Mouse (Mus musculus) heart, postnatal 25 days (tissue): Measurements from ENCODE around the gene Zbtb24. TPM values are rescaled to one million over a fixed set of nuclear protein-coding genes. Genes with fewer than 3 reads are reported as not detected.
A peak's percentile ranks its signal among the peaks of the same experiment; 100 is the strongest.
"Not testable (repeated sequence)": the region's sequence is repeated elsewhere in the genome, so short reads cannot be mapped to it uniquely, and the experiment has no call there.

Experiments used
- DNase-seq: peaks from one replicate; pipeline ENCODE4 v3.0.0; 2022; ENCODE audit warnings: low spot score
- intact Hi-C: fragments of 180-260 bp; cut with DNase I; formaldehyde crosslinking; loops from one replicate; pipeline ENCODE4 v1.15.1; 2025
- total RNA-seq, 2 experiments: library from RNA; stranded (reverse); gene quantifications; 2 replicates each; pipeline ENCODE4 v1.2.3; 2021

Zbtb24 gene
- 1 to 10 TPM; 7.2 to 8.2 TPM for total RNA-seq

DNA sequence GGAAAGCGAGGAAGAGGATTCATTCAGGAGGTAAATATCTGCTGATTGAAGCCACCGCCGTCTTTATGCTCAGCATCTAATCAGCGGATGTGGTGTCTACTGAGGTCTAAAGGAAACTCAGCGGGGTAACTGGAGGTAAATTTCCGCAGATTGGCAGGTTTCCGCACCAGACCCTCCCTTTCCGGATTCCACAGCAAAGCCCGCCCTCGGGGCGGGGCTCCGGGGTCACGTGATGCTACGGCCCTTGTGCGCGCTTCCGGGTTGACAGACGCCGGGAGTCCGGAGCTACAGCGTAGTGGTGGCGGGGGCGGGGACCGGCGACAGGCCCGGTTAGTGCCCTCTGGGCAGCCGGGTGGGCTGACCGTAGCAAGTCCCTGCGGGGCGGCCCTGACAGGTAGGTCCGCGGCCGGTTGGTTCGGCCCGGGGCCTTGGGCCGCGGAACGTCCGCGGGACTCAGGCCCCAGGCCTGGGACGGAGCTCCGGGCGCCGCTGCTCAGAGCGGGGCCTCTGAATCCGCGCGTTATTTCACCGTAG is at the start of gene Zbtb24:
TSS of gene Zbtb24 (plus strand) at position 247 of the 534 bp plus-strand sequence.
- intact Hi-C loops: no loop called here
- peak; percentile 89 for DNase-seq

DNA sequence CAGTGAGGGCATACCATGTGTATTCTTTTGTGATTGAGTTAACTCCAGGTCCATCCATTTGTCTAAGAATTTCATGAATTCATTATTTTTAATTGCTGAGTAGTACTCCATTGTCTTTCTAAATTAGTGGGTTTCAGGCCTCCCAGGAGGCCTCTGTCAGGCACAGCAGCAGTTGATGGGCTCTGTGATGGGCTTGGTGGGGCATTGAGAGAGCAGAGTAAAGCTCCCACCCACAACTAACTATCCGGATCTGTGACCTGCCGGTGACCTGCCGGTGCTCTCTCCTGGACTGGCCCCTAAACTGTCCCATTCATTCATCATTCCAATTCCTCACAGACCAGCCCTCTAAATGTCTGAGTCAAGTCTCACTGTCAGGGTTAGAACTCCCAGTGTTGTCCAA is 49.1 kb upstream of the Zbtb24 start:
- intact Hi-C loops: loop anchor here (10.0 kb wide), 1 partner anchor 396 kb away; no protein-coding TSS in a partner anchor
- no peak for DNase-seq

DNA sequence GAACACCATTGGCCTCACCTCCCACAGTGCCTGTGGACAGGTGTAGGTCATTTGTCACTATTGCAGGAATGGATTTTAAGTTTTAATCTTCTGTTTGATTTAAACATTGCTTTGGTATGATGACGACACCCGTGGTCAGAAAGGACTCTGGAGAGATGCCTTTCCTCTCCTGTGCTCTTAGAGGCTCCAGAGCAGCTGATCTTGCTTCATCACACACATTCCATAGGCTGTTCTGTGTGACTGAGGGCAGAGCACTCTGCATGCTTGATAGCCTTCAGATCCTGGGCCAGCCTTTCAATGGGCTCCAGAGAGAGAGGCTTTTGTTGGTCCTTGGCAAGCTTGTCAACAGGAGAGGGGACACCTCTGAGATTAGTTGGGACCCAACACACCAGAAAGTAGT is 46.8 kb upstream of the Zbtb24 start:
- intact Hi-C loops: loop anchor here (10.0 kb wide), 1 partner anchor 399 kb away; no protein-coding TSS in a partner anchor
- DNase-seq: no peak

DNA sequence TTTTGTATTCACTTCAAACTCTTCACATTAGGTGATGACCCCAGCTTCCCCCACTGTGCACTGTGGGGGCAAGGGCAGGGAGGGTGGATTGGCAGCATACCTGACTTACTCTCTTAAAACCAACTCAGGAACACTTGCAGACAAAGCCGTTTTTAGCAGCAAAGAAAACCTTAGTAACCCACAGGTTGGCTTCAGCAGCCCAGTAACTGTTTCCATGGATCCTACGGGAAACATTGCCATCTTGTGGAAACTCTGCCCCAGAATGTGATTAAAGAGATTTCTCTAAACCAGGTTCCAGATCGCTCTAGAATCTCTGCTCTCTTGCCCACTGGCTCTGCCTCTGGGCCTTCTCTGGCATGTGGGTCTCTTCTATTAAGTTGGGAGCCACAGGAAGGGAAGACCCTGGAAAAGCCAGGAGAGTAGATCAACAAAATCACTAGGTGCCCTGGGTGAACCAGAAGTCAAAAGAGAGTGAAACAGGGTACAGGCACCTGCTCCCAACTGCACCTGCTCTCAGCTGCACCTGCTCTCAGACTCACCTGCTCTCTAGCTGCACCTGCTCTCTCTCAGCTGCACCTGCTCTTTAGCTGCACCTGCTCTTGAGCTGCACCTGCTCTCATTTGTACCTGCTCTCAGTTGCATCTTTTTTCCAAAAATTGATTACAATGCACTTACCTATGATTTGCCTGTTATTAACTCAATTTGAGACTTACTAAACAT is 46.1 kb upstream of the Zbtb24 start:
- DNase-seq: no peak
- intact Hi-C loops: loop anchor here (10.0 kb wide), 1 partner anchor 399 kb away; no protein-coding TSS in a partner anchor

DNA sequence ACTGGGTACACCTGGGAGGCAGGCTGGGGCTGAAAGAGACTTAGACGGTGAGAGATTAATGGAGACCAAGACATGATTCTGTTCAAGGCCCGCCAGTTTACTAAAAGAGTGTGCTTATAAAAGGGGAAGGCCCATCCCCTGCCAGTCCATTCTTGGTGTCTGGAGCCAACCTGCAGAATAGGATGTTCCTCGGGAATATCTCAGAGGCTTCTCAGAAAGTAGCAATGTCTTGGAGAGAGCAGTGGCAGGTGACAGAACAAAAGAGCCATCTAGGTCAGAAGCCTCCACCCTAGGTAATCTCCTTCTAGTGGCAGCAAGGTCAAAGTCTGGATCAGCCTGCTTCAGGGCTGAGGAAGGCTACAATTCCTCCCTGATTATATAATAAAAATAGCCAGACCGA is 40.0 kb upstream of the Zbtb24 start:
- intact Hi-C loops, DNase-seq: not testable (repeated sequence)

DNA sequence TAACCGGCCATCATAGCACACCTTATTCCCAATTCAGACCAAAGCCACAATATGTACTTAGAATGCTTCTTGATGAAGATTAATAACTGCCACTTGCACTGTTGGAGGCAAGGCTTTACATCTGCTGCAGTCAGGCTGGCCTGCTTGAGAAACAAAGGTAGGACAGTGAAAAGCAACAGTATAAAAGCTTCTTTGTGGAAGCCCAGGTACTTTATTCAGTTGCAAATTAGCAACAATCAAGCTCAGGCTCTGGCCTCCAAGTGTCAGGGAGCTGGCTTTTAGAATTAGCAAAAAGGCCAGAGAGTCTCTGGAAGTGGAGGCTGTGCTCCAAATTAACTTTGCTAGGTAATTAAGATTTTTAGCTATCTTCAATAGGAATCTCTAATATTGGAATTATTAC is 39.4 kb upstream of the Zbtb24 start:
- intact Hi-C loops: not testable (repeated sequence)

DNA sequence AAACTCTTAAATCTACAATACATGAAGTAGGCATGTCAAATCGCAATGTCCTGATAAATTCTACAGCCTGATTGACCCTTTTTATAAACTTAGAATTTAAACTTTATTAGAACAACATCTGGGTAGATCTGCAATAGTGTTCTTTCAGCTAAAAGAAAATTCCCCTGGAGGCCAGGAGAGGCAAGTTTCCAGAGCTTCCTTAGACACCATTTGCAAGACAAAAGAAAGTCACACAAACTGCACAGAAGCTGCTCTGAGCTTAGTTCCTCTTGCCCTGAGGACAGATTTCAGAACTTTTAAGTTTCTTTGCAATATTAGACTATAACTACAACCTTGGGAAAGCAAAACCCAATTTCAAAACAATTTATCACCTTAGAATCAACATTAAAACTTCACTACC is 36.7 kb upstream of the Zbtb24 start:
- DNase-seq, intact Hi-C loops: not testable (repeated sequence)

More for the DNA sequence above, 39.4 kb upstream of the Zbtb24 start:
- not testable (repeated sequence) for DNase-seq

DNA sequence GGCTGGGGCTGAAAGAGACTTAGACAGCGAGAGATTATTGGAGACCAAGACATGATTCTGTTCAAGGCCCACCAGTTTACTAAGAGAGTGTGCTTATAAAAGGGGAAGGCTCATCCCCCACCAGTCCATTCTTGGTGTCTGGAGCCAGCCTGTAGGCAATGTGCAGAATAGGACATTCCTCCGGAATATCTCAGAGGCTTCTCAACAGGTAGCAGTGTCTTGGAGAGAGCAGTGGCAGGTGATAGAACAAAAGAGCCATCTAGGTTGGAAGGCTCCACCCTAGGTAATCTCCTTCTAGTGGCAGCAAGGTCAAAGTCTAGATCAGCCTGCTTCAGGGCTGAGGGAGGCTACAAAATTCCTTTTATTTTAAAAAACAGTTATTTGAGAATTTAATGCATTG is 34.8 kb upstream of the Zbtb24 start:
- intact Hi-C loops: not testable (repeated sequence)

DNA sequence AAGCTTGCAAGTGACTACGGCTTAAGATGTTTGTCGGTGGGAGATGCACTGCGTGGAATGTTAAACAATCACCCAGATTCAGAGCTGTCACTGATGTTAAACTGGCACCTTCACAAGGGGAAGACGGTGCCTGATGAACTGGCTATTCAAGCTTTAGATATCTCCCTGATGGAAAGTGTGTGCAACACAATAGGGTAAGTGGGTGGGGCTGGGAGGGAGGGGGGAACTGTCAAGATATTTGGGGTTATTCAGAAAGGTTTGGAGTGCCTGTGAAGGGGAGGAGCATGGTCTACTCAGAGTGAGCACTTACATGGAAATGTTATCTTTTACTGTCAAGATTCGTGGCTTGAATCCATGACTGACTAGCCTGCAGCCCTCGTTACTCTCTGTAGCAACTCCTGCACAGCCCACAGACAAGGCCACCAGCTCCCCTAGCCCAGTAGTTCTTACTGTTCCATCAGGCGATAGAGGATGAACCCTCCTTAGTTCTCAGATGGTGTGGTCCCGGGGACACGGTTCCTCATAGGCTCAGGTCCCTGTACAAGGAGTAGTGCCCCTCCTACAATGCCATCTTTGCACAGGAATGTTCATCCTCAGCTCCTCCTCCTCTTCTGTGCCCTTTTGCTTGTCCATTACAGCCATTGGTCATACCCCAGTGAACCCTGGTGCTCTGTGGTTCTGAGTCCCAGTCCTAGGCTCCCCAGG is 29.5 kb upstream of the Zbtb24 start:
- no peak for DNase-seq
- intact Hi-C loops: no loop called here

More for the DNA sequence above, 34.8 kb upstream of the Zbtb24 start:
- DNase-seq: not testable (repeated sequence)

DNA sequence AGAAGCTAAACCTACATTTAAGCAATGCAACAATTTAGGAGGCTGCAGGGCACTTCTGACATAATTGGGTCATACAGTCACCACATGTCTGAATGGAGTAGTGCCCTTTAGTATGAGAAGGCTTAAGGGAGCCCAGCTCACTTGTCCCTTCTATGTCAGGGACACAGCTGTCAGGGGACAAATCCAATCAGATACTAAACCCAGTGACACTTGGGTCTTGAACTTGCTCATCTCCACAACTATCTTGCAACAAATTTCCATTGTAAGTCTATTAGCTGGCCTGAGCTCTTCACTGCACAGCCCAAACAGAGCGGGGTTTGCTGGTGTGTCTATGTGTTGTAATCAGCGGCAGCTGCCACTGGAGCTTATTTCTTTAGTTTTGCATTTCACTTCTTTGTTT is 26.5 kb upstream of the Zbtb24 start:
- intact Hi-C loops: no loop called here
- no peak for DNase-seq

DNA sequence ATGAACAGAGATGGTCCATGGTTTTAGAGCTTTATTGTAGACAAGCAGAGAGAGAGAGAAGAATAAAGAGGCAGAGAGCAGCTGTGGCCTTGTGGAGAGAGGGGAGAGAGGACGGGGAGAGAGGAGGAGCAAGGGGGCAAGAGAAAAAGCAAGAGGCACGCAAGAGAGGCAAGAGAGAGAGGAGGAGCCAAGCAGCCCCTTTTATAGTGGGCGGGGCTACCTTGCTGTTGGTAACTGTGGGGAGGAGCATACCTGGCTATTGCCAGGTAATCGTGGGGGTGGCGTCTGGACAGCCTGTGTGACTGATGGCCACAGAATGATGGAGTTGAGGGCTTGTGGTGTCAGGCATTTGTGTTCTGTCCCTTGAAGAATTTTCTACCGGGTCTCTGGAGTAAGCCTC is 23.8 kb upstream of the Zbtb24 start:
- intact Hi-C loops: no loop called here
- DNase-seq: no peak

DNA sequence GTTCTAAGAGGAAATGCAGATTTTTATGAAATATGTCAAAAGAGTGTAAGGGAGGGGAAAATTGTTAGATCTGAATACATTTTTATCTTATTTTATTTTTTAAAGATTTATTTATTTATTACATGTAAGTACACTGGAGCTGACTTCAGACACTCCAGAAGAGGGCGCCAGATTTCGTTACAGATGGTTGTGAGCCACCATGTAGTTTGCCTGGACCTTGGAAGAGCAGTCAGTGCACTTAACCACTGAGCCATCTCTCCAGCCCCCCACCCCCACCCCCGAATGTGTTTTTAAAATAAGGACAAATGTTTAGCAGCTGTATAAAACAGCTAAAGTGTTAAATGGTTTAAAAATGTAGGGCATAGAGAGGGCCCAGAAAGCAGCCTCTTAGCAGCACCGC is 15.6 kb upstream of the Zbtb24 start:
- intact Hi-C loops: loop anchor here (10.0 kb wide), 2 partner anchors 70 to 250 kb away; no protein-coding TSS in a partner anchor
- DNase-seq: no peak

DNA sequence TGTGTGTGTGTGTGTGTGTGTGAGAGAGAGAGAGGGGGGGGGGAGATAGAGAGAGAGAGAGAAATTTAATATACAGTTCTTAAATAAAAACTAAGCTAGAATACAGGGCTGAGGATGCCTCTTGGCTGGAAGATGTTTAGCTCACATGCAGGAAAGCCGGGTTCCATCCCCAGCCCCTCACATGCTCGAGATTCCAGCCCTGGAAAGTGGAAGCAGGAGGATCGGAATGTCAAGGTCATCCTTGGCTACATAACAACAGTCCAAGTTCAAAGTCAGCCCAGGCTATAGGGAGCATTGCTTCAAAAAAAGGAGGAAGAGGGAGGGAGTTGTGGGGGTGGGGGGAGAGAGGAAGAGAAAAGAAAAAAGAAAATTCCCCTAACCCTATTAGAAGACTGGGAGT is 15.0 kb upstream of the Zbtb24 start:
- intact Hi-C loops: loop anchor here (10.0 kb wide), 2 partner anchors 70 to 250 kb away; no protein-coding TSS in a partner anchor
- DNase-seq: no peak

DNA sequence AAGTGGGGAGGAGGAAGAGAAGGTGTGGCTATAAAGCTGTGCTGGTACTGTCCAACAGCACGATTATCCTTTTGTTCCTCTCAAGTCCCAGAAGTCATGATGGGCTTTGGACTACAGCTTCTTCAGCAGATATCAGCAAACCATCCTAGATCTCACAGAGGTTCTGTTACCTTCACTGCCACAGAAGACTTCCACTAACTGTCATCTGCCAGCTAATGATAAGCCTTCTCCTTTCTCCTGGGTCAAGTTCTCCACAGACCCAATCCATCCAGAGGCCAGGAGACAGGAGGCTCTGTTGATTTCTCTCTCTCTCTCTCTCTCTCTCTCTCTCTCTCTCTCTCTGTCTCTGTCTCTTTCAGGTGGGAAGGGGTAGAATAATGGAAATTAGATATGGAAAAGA is 2.0 kb upstream of the Zbtb24 start:
- intact Hi-C loops: no loop called here
- DNase-seq: no peak

DNA sequence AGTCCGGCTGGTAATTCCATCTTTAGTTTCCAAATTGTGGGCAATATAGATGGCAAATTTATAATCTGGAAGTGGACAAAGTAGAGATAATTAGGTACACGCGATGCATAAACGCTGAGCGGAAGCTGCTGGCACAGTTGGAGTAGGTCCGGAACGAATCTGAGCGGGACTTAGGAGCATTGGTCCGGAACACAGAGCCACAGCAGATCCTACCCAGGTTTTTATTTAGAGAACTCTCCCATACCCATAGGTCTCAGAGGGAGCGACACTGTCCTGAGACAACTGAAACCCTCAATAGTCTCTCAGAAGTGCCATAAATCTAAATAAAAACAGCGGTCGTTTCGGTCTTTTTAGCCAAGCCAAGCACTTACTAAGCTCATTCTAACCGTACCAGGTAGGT is 499 bp upstream of the Zbtb24 start:
- no peak for DNase-seq
- intact Hi-C loops: no loop called here

DNA sequence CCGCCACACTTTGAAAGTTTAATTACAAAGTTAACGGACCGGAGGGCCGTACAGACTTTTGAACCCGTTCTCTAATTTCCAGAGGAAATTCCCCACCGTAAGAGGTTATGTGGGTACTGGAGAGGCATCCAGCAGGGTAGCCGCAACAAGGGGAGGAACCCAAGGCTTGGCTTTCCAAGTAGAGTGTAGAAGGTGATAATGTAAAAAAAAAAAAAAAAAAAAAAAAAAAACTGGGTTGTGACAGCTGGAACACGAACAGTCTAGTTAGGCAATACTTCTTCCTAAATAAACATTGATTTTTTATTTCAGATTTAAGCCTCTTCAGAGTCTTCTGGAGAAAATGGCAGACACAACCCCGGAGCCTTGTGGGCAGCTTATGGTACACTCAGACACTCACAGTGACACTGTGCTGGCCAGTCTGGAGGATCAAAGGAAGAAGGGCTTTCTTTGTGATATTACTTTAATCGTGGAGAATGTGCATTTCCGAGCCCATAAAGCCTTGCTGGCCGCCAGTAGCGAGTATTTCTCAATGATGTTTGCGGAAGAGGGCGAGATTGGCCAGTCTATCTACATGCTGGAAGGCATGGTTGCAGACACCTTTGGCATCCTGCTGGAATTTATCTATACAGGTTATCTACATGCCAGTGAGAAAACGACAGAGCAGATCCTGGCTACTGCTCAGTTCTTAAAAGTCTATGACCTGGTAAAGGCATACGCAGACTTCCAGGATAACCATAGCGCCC is 768 bp downstream of the Zbtb24 start:
- no peak for DNase-seq
- intact Hi-C loops: no loop called here

DNA sequence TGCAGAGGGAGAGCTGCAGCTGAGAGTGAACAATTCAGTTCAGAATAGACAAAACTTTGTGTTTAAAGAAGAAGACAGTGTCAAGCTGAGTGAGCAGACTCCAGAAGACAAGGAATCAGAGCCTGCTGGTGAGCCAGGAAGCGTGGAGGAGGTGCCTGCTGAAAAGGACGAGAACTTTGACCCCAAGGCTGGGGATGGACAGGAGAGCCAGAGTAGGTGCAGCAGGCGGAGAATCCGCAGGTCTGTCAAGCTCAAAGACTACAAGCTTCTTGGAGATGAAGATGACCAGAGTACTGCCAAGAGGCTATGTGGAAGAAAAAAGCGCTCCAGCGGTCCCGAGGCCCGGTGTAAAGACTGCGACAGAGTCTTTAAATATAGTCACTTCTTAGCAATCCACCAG is 1.5 kb downstream of the Zbtb24 start:
- intact Hi-C loops: no loop called here
- DNase-seq: no peak

DNA sequence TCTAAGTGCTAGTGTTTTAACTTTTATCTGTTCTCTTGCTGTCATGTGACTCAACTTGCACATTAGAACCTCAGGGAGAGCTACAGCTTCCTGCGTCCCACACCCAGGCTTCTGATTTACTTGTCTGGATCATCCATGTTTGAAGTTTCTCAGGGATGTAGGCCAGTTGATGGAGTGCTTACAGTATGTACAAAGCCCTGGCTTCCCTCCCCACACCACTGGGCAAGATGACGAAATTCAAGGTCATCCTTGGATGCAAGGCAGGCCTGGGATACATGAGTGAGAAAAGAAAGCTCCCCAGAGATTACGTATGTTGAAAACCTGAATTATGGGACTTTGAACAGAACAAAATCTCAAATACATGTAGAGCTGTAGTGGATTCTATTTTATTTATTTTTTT is 2.6 kb downstream of the Zbtb24 start:
- intact Hi-C loops: no loop called here
- no peak for DNase-seq

DNA sequence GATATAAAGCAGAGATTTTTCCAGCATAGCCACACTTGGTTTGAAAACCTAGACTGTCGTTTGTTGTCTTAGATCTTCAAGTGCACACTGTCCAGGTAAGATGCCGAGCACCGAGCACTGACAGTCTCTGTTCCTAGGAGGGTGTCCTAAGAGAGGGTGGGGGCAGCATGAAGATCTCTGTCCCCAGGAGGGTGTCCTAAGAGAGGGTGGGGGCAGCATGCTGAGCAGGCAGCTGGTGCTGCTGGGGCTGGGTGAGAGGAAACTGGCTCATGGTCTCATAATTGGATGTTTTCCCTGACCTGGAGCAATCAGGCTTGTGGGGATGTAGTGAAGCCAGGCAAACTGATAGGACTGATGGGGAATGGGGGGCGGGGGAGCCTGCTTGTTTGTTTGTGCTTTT is 9.8 kb downstream of the Zbtb24 start:
- intact Hi-C loops: no loop called here
- DNase-seq: no peak

DNA sequence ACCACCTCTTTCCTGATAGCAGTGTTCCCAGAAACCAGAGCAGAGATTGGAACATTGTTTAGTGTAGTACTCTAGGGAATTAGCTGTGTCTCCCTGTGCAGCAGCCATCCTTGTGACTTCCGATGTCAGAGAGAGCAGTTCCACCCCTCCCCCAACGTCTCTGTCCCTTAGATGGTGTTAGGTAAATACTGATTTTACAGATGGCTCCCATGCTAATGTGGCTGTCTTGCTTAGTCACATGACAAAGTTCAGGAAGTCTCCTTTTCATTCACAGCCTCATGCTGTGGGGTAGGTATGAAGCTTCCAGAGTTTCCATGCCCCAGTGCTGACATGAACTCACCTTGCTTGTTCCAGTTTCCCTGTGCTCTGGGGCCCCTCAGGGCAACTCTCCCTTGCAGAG is 10.3 kb downstream of the Zbtb24 start:
- intact Hi-C loops: no loop called here
- DNase-seq: no peak
